Mouse (Mus musculus) mesoderm, embryonic 11.5 days (tissue): ENCODE measurements around the gene Nmb.

Experiments used
- DNase-seq: peaks from one replicate; pipeline ENCODE4 v3.0.0-alpha.2; 2012; ENCODE audit warnings: low read depth, low spot score

Gene Nmb

GRCm38 (mm10) chr7:80860227-80860626 is 44.6 kb downstream of the Nmb start:
- DNase-seq, result peak; percentile 80

- peak; percentile 73 for DNase-seq
These were observed 47.7 kb downstream of the Nmb start for GRCm38 (mm10) chr7:80857181-80857580.

- no peak for DNase-seq
These were observed 49.6 kb downstream of the Nmb start for GRCm38 (mm10) chr7:80855316-80855715.

- DNase-seq, result no peak
These were observed 51.7 kb downstream of the Nmb start for GRCm38 (mm10) chr7:80853218-80853617.
